Mouse (Mus musculus) liver, postnatal 0 days (tissue): Measurements from ENCODE around the gene Lkaaear1. TPM values are rescaled to one million over a fixed set of nuclear protein-coding genes. Genes with fewer than 3 reads are reported as not detected.

Experiments used
- ATAC-seq: fragments of 200-750 bp; cut with Nextera tagmentation; 2 replicates; pipeline ENCODE4 v1.8.0; 2017; ENCODE audit warnings: mild to moderate bottlenecking, moderate library complexity
- DNase-seq: peaks from one replicate; pipeline ENCODE4 v3.0.0-alpha.2; 2016
- H3K27ac ChIP-seq: fragments of 300-500 bp; sonication (generic); 2 replicates; pipeline ENCODE4 v1.5.1; 2014; ENCODE audit warnings: antibody characterized with exemption, moderate library complexity, mild to moderate bottlenecking, low read depth
- H3K27me3 ChIP-seq: fragments of 300-500 bp; sonication (generic); 2 replicates; pipeline ENCODE4 v1.6.1; 2014; ENCODE audit warnings: low read length, control low read depth, mixed read lengths; ENCODE audit not compliant: insufficient read depth
- H3K36me3 ChIP-seq: fragments of 300-500 bp; sonication (generic); replicated peaks from 2 replicates; pipeline ENCODE4 v1.6.1; 2014; ENCODE audit warnings: mild to moderate bottlenecking, control low read depth, low read length, moderate library complexity, mixed read lengths; ENCODE audit not compliant: insufficient read depth
- H3K4me1 ChIP-seq: fragments of 300-500 bp; sonication (generic); 2 replicates; pipeline ENCODE4 v1.6.1; 2014; ENCODE audit warnings: antibody characterized with exemption, mild to moderate bottlenecking, control low read depth; ENCODE audit not compliant: insufficient read depth
- H3K4me2 ChIP-seq: fragments of 300-500 bp; sonication (generic); 2 replicates; pipeline ENCODE4 v1.6.1; 2014; ENCODE audit warnings: low read depth, mild to moderate bottlenecking, low read length, moderate library complexity, mixed read lengths
- H3K4me3 ChIP-seq: fragments of 300-500 bp; sonication (generic); 2 replicates; pipeline ENCODE4 v1.5.1; 2014; ENCODE audit warnings: low read depth, low read length
- H3K9ac ChIP-seq: fragments of 300-500 bp; sonication (generic); replicated peaks from 2 replicates; pipeline ENCODE4 v1.6.1; 2014; ENCODE audit warnings: mild to moderate bottlenecking, moderate library complexity
- H3K9me3 ChIP-seq: fragments of 300-500 bp; sonication (generic); 2 replicates; pipeline ENCODE4 v1.6.1; 2016; ENCODE audit warnings: mild to moderate bottlenecking, control low read depth, low read length, mixed read lengths
- CTCF ChIP-seq: sonication (generic); IDR thresholded peaks from 2 replicates; pipeline ENCODE4 v1.5.1; 2016; ENCODE audit warnings: antibody characterized with exemption, low read depth
- EP300 ChIP-seq: IDR thresholded peaks from 2 replicates; pipeline ENCODE4 v1.6.1; 2016; ENCODE audit warnings: antibody characterized with exemption, low read depth, mild to moderate bottlenecking
- WGBS: fragments of 180-500 bp; shearing (Covaris S2); extraction: QIAGEN DNeasy Blood & Tissue Kit; methylation state at CpG from one replicate; pipeline ENCODE4 v1.1.7; 2014; ENCODE audit not compliant: insufficient replicate concordance; 5-methylcytosine and 5-hydroxymethylcytosine counted together
- polyA plus RNA-seq: library from polyadenylated mRNA; unstranded; fragments of >200 nt; fragmentation: Nextera tagmentation; extraction: Ambion mirVana; gene quantifications from 2 replicates; pipeline ENCODE4 v1.2.1, GENCODE M21; 2015

Gene Lkaaear1
- polyA plus RNA-seq, 1 experiment from 2014 or later = not detected

GRCm38 (mm10) chr2:181687586-181687985, 10.7 kb downstream of the Lkaaear1 start:
- Histone ChIP-seq H3K4me2 (no peak overlapping the region), H3K27me3 (no peaks in the 10 kb centered on the region), H3K4me3 (no peak overlapping the region), H3K27ac (no peak overlapping the region), H3K4me1 (0 out of 2 replicates have a peak, but pooled peaks cover 4% of the 10 kb centered on the region), H3K9ac (no peak overlapping the region), H3K9me3 (no peaks in the 10 kb centered on the region), H3K36me3 (peaks cover 15% of the 10 kb centered on the region)
- WGBS = 86% methylated on average over 8 of the region's 8 CpGs
- DNase-seq = no peak
- no peak for ATAC-seq
- TF ChIP-seq CTCF (no peak), EP300 (no peak)

GRCm38 (mm10) chr2:181685686-181686085, 12.6 kb downstream of the Lkaaear1 start:
- Histone ChIP-seq H3K4me1 (peaks cover 2% of the 10 kb centered on the region), H3K36me3 (peaks cover 15% of the 10 kb centered on the region), H3K27ac (no peak overlapping the region), H3K9ac (no peak overlapping the region), H3K27me3 (no peaks in the 10 kb centered on the region), H3K4me2 (no peak overlapping the region), H3K9me3 (no peaks in the 10 kb centered on the region), H3K4me3 (no peak overlapping the region)
- ATAC-seq = no peak
- DNase-seq = no peak
- 78% methylated on average over 4 of the region's 4 CpGs for WGBS
- TF ChIP-seq EP300 (no peak), CTCF (no peak)

GRCm38 (mm10) chr2:181684713-181685112, 13.5 kb downstream of the Lkaaear1 start:
- no peak for DNase-seq
- WGBS = 44% methylated on average over 1 of the region's 1 CpGs
- ATAC-seq = no peak
- H3K4me3 ChIP-seq = no peak overlapping the region
- H3K27ac ChIP-seq = no peak overlapping the region
- no peak overlapping the region for H3K4me2 ChIP-seq
- H3K4me1 ChIP-seq = peaks cover 8% of the 10 kb centered on the region
- H3K9ac ChIP-seq = no peak overlapping the region
- H3K36me3 ChIP-seq = peaks cover 15% of the 10 kb centered on the region
- no peaks in the 10 kb centered on the region for H3K27me3 ChIP-seq
- H3K9me3 ChIP-seq = no peaks in the 10 kb centered on the region
- TF ChIP-seq CTCF (no peak), EP300 (no peak)

- no peak for DNase-seq
- 67% methylated on average over 4 of the region's 4 CpGs for WGBS
- ATAC-seq = no peak
- H3K27ac ChIP-seq = no peak overlapping the region
- peaks cover 9% of the 10 kb centered on the region for H3K4me1 ChIP-seq
- H3K9ac ChIP-seq = no peak overlapping the region
- peaks cover 15% of the 10 kb centered on the region for H3K36me3 ChIP-seq
- no peaks in the 10 kb centered on the region for H3K9me3 ChIP-seq
- no peak for TF ChIP-seq EP300
- TF ChIP-seq CTCF = no peak
- no peaks in the 10 kb centered on the region for H3K27me3 ChIP-seq
- no peak overlapping the region for H3K4me3 ChIP-seq
- H3K4me2 ChIP-seq = no peak overlapping the region
Measured at GRCm38 (mm10) chr2:181683381-181683780, 14.9 kb downstream of the Lkaaear1 start.

- Histone ChIP-seq H3K27me3 (no peaks in the 10 kb centered on the region), H3K9me3 (no peaks in the 10 kb centered on the region), H3K4me3 (no peak overlapping the region), H3K36me3 (peaks cover 6% of the 10 kb centered on the region; the same call in 1 of the 2 replicates), H3K27ac (no peak overlapping the region), H3K4me1 (peaks cover 9% of the 10 kb centered on the region), H3K4me2 (no peak overlapping the region), H3K9ac (no peak overlapping the region)
- ATAC-seq (no peak), DNase-seq (peak; percentile 10)
- 43% methylated on average over 1 of the region's 1 CpGs for WGBS
- TF ChIP-seq CTCF (no peak), EP300 (no peak)
Measured at GRCm38 (mm10) chr2:181681978-181682377, 16.3 kb downstream of the Lkaaear1 start.

GRCm38 (mm10) chr2:181680716-181681117, 17.5 kb downstream of the Lkaaear1 start:
- no peaks in the 10 kb centered on the region for H3K27me3 ChIP-seq
- no peaks in the 10 kb centered on the region for H3K36me3 ChIP-seq
- 18% methylated on average over 7 of the region's 7 CpGs for WGBS
- peak overlapping the region; percentile 73 for H3K9ac ChIP-seq
- H3K4me1 ChIP-seq = peaks cover 11% of the 10 kb centered on the region
- ATAC-seq (peak; percentile 6; the same call in 1 of the 2 replicates), DNase-seq (no peak)
- peak overlapping the region; percentile 68 for H3K4me3 ChIP-seq
- H3K4me2 ChIP-seq = peak overlapping the region; percentile 97
- no peak overlapping the region for H3K27ac ChIP-seq
- H3K9me3 ChIP-seq = no peaks in the 10 kb centered on the region
- no peak for TF ChIP-seq EP300
- no peak for TF ChIP-seq CTCF
